Mouse (Mus musculus): ENCODE data around the gene Gng8.

GRCm38 (mm10) chr7:16920818-16921791 is 29.5 kb downstream of the Gng8 start:
- TF ChIP-seq POLR2A (IDR thresholded peaks at IDR 0.05; ENCODE audit: control insufficient read depth in 1 of 2, insufficient read depth in 1 of 2, low read depth in 1 of 2, low read length in 2 of 2, poor library complexity in 1 of 2) (no peak; a peak in 1 of 4 replicates), USF2 (IDR thresholded peaks at IDR 0.05; ENCODE audit: borderline replicate concordance in 1 of 2, insufficient read depth in 1 of 2, low read depth in 1 of 2, low read length in 2 of 2) (no peak), ZKSCAN1 (IDR thresholded peaks at IDR 0.05; ENCODE audit: low read depth, low read length) (no peak), CTCF (IDR thresholded peaks at IDR 0.05 in 2 of 3, conservative IDR thresholded peaks at IDR 0.05 in 1 of 3; ENCODE audit: control insufficient read depth in 1 of 3, insufficient read depth in 1 of 3, low read depth in 2 of 3, low read length in 3 of 3, poor library complexity in 1 of 3, severe bottlenecking in 1 of 3) (no peak), TAL1 (IDR thresholded peaks at IDR 0.05; ENCODE audit: low read length) (no peak), EP300 (IDR thresholded peaks at IDR 0.05; ENCODE audit: low read depth in 1 of 2, low read length in 2 of 2) (no peak)

Measured in MEL (cell line).